Mouse (Mus musculus): ENCODE data around the gene Cnbp. TPM values are rescaled to one million over a fixed set of nuclear protein-coding genes. Genes with fewer than 3 reads are reported as not detected.

Cnbp gene
- total and polyA plus RNA-seq, 3 experiments: 201 to 355 (median 303) TPM

DNA sequence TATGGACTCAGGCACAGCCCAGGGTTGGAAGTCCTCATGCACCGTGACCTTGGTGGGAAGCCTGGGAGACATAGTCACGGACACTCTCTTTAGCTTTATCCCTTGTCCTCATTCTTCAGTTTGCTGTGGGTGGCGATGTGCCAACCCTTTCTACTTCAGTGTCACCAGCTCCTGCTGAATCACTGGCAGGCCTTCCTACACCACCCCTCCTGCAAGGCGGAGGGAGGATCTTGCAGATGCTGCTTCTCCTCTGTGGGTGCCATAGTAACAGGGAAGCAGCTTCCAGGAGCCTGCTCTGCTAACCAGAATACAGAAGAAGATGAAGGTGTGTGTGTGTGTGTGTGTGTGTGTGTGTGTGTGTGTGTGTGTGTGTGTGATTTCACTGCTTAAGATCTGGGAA, 31.9 kb upstream of the Cnbp start:
- no peak for TF ChIP-seq POLR2A (IDR thresholded peaks at IDR 0.05; ENCODE audit: insufficient read depth, low read depth, low read length)
- no peak for TF ChIP-seq CTCF (IDR thresholded peaks at IDR 0.05)
- no peak for TF ChIP-seq EP300 (IDR thresholded peaks at IDR 0.05; ENCODE audit: insufficient read depth, low read depth, low read length)
- Histone ChIP-seq H3K27me3 (ENCODE audit: control insufficient read depth, insufficient read depth, low read length) (no peaks in the 10 kb centered on the region), H3K4me1 (ENCODE audit: control insufficient read depth, insufficient read depth, low read length) (no peaks in the 10 kb centered on the region), H3K36me3 (ENCODE audit: control insufficient read depth, insufficient read depth, low read length) (no peaks in the 10 kb centered on the region), H3K27ac (no peak overlapping the region), H3K4me3 (no peak overlapping the region), H3K9ac (ENCODE audit: low read depth, low read length) (no peak overlapping the region), H3K79me2 (replicated peaks; ENCODE audit: control insufficient read depth, insufficient read depth, low read length) (no peaks in the 10 kb centered on the region)
- no peak for DNase-seq
- WGBS: 45% methylated on average over 4 of the region's 4 CpGs
- intact Hi-C loops (cut with DNase I): no loop called here

DNA sequence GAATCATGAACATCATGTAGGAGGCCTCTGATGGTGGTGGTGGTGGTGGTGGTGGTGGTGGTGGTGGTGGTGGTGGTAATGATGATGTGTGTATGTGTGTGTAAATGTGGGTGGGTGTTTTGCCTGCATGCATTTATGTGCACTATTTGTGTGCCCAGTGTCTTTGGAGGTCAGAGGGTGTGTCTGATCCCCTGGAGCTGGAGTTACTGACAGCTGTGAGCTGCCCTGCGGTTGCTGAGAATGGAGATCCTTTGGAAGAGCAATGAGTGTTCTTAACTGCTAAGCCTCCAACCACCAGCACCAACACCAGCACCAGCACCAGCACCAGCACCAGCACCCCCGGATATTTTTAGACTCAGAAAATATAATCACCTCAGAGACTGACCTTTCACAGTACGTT, 31.3 kb upstream of the Cnbp start:
- 71% methylated on average over 3 of the region's 3 CpGs for WGBS

DNA sequence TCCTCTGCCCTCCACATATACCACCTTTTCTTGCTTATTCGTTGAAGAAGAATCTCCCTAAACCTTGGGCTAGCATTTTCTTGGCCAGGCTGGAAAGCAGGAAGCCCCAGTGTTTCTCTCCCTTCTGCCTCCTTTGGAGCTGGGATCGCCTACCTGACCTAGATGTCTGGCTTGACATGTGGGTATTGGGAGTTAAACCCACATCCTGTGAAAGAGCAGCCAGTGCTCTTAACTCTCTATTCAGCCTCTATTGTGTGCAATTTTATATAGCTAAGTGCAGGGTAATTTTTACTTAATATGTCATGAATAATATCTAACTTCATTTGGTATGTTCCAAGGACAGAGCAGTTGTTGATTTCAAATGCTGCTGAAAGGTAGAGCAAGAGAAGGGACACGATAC, 28.7 kb upstream of the Cnbp start:
- Histone ChIP-seq H3K27me3 (ENCODE audit: control insufficient read depth, insufficient read depth, low read length) (no peaks in the 10 kb centered on the region), H3K4me1 (ENCODE audit: control insufficient read depth, insufficient read depth, low read length) (peaks cover 7% of the 10 kb centered on the region), H3K9ac (ENCODE audit: low read depth, low read length) (no peak overlapping the region), H3K36me3 (ENCODE audit: control insufficient read depth, insufficient read depth, low read length) (no peaks in the 10 kb centered on the region), H3K27ac (no peak overlapping the region), H3K79me2 (replicated peaks; ENCODE audit: control insufficient read depth, insufficient read depth, low read length) (no peaks in the 10 kb centered on the region), H3K4me3 (no peak overlapping the region)
- TF ChIP-seq EP300 (IDR thresholded peaks at IDR 0.05; ENCODE audit: insufficient read depth, low read depth, low read length) (no peak), CTCF (IDR thresholded peaks at IDR 0.05) (no peak), POLR2A (IDR thresholded peaks at IDR 0.05; ENCODE audit: insufficient read depth, low read depth, low read length) (no peak)
- WGBS: 69% methylated on average over 3 of the region's 3 CpGs
- intact Hi-C loops (cut with DNase I): no loop called here
- no peak for DNase-seq

More for the DNA sequence above, 31.3 kb upstream of the Cnbp start:
- no peak overlapping the region for H3K4me3 ChIP-seq
- TF ChIP-seq POLR2A (IDR thresholded peaks at IDR 0.05; ENCODE audit: insufficient read depth, low read depth, low read length): no peak
- no peak for TF ChIP-seq EP300 (IDR thresholded peaks at IDR 0.05; ENCODE audit: insufficient read depth, low read depth, low read length)
- no peak for TF ChIP-seq CTCF (IDR thresholded peaks at IDR 0.05)
- H3K36me3 ChIP-seq (ENCODE audit: control insufficient read depth, insufficient read depth, low read length): no peaks in the 10 kb centered on the region
- H3K27ac ChIP-seq: no peak overlapping the region
- DNase-seq: no peak
- H3K27me3 ChIP-seq (ENCODE audit: control insufficient read depth, insufficient read depth, low read length): no peaks in the 10 kb centered on the region
- H3K4me1 ChIP-seq (ENCODE audit: control insufficient read depth, insufficient read depth, low read length): no peaks in the 10 kb centered on the region
- intact Hi-C loops (cut with DNase I): no loop called here
- no peaks in the 10 kb centered on the region for H3K79me2 ChIP-seq (replicated peaks; ENCODE audit: control insufficient read depth, insufficient read depth, low read length)
- no peak overlapping the region for H3K9ac ChIP-seq (ENCODE audit: low read depth, low read length)

- H3K4me3 ChIP-seq: no peak overlapping the region
- TF ChIP-seq CTCF (IDR thresholded peaks at IDR 0.05): no peak
- TF ChIP-seq POLR2A (IDR thresholded peaks at IDR 0.05; ENCODE audit: insufficient read depth, low read depth, low read length): no peak
- intact Hi-C loops (cut with DNase I): no loop called here
- no peak overlapping the region for H3K9ac ChIP-seq (ENCODE audit: low read depth, low read length)
- no peak overlapping the region for H3K27ac ChIP-seq
- 58% methylated on average over 4 of the region's 4 CpGs for WGBS
- H3K4me1 ChIP-seq (ENCODE audit: control insufficient read depth, insufficient read depth, low read length): peaks cover 7% of the 10 kb centered on the region
- no peaks in the 10 kb centered on the region for H3K27me3 ChIP-seq (ENCODE audit: control insufficient read depth, insufficient read depth, low read length)
- no peak for DNase-seq
- H3K79me2 ChIP-seq (replicated peaks; ENCODE audit: control insufficient read depth, insufficient read depth, low read length): no peaks in the 10 kb centered on the region
- no peaks in the 10 kb centered on the region for H3K36me3 ChIP-seq (ENCODE audit: control insufficient read depth, insufficient read depth, low read length)
These were observed 28.1 kb upstream of the Cnbp start for GRCm38 (mm10) chr6:87879010-87879409.

DNA sequence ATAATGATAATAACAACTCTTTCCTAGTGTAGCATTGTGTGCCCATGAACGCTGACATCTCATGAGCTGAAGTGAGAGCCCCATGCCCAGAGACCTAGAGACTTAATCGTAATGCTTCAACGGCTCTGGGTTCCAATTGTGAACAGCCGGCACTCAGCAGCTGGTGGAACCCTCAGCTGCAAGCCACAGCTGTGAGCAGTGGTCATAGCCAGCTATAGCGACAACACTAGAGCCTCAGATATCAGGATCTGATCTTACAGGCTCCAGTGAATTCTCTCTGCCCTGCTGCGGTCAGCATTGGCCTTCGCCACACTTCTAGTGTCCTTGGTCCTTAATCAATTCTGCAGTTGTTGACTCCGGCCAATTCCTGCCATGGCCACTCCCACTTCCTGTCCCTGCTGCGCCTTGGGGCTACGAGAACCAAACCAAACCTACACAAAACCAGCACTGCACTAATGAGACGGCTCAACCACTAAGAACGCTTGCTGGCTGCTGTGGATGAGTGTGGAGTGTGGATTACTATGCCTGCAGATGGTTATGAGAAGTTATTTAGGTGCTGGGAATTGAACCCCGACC, 25.2 kb upstream of the Cnbp start:
- intact Hi-C loops (cut with DNase I): no loop called here
- Histone ChIP-seq H3K4me1 (ENCODE audit: control insufficient read depth, insufficient read depth, low read length) (peaks cover 7% of the 10 kb centered on the region), H3K9ac (ENCODE audit: low read depth, low read length) (no peak overlapping the region), H3K4me3 (no peak overlapping the region), H3K27me3 (ENCODE audit: control insufficient read depth, insufficient read depth, low read length) (no peaks in the 10 kb centered on the region), H3K79me2 (replicated peaks; ENCODE audit: control insufficient read depth, insufficient read depth, low read length) (no peaks in the 10 kb centered on the region), H3K36me3 (ENCODE audit: control insufficient read depth, insufficient read depth, low read length) (no peaks in the 10 kb centered on the region), H3K27ac (peak overlapping the region; percentile 74)
- no peak for TF ChIP-seq EP300 (IDR thresholded peaks at IDR 0.05; ENCODE audit: insufficient read depth, low read depth, low read length)
- TF ChIP-seq POLR2A (IDR thresholded peaks at IDR 0.05; ENCODE audit: insufficient read depth, low read depth, low read length): peak; percentile 17; the same call in 1 of the 2 replicates
- no peak for TF ChIP-seq CTCF (IDR thresholded peaks at IDR 0.05)
- peak; percentile 63 to 68 for DNase-seq
- WGBS: 55% methylated on average over 13 of the region's 13 CpGs

- DNase-seq: no peak
- TF ChIP-seq EP300 (IDR thresholded peaks at IDR 0.05; ENCODE audit: insufficient read depth, low read depth, low read length) (no peak), POLR2A (IDR thresholded peaks at IDR 0.05; ENCODE audit: insufficient read depth, low read depth, low read length) (no peak)
- Histone ChIP-seq H3K9ac (ENCODE audit: low read depth, low read length) (no peak overlapping the region), H3K27ac (peak overlapping the region; percentile 74), H3K36me3 (ENCODE audit: control insufficient read depth, insufficient read depth, low read length) (no peaks in the 10 kb centered on the region), H3K79me2 (replicated peaks; ENCODE audit: control insufficient read depth, insufficient read depth, low read length) (no peaks in the 10 kb centered on the region), H3K27me3 (ENCODE audit: control insufficient read depth, insufficient read depth, low read length) (no peaks in the 10 kb centered on the region), H3K4me3 (no peak overlapping the region), H3K4me1 (ENCODE audit: control insufficient read depth, insufficient read depth, low read length) (peaks cover 7% of the 10 kb centered on the region)
- intact Hi-C loops (cut with DNase I): no loop called here
- 69% methylated on average over 7 of the region's 7 CpGs for WGBS
These were observed 24.7 kb upstream of the Cnbp start for GRCm38 (mm10) chr6:87875562-87875961.
